Mouse (Mus musculus) liver, adult 2 months (tissue): ENCODE measurements around the gene Neu1. TPM values are rescaled to one million over a fixed set of nuclear protein-coding genes. Genes with fewer than 3 reads are reported as not detected.
"Not testable (repeated sequence)": the region's sequence is repeated elsewhere in the genome, so short reads cannot be mapped to it uniquely, and the experiment has no call there.

Experiments
- DNase-seq: peaks from one replicate; pipeline ENCODE4 v3.0.0-alpha.2; 2011; ENCODE audit warnings: low read depth, low spot score; ENCODE audit errors: extremely low read depth
- H3K27ac ChIP-seq: fragments of 200-500 bp; replicated peaks from 2 replicates; pipeline ENCODE4 v1.5.1; 2012; ENCODE audit warnings: low read depth, mild to moderate bottlenecking, control low read depth, inconsistent platforms, low read length; ENCODE audit not compliant: insufficient read depth
- H3K27me3 ChIP-seq: fragments of 200-500 bp; 2 replicates; pipeline ENCODE4 v1.6.1; 2012; ENCODE audit warnings: mild to moderate bottlenecking, moderate library complexity, low read length, inconsistent platforms; ENCODE audit not compliant: control insufficient read depth, insufficient read depth
- H3K36me3 ChIP-seq: fragments of 200-500 bp; 2 replicates; pipeline ENCODE4 v1.6.1; 2012; ENCODE audit warnings: low read length, inconsistent platforms; ENCODE audit not compliant: control insufficient read depth, insufficient read depth
- H3K4me1 ChIP-seq: fragments of 200-500 bp; 2 replicates; pipeline ENCODE4 v1.6.1; 2011; ENCODE audit warnings: low read length; ENCODE audit not compliant: control insufficient read depth, insufficient read depth
- H3K4me3 ChIP-seq: fragments of 200-500 bp; 2 replicates; pipeline ENCODE4 v1.5.1; 2011; ENCODE audit warnings: low read depth, mild to moderate bottlenecking, control low read depth, low read length, moderate library complexity; ENCODE audit not compliant: insufficient read depth
- H3K79me2 ChIP-seq: fragments of 200-500 bp; 2 replicates; pipeline ENCODE4 v1.6.1; 2012; ENCODE audit warnings: inconsistent platforms, mild to moderate bottlenecking, low read length, moderate library complexity; ENCODE audit not compliant: control insufficient read depth, insufficient read depth
- H3K9ac ChIP-seq: fragments of 200-500 bp; 2 replicates; pipeline ENCODE4 v1.6.1; 2012; ENCODE audit warnings: low read depth, mild to moderate bottlenecking, control low read depth, inconsistent platforms, low read length
- CTCF ChIP-seq: fragments of 200-500 bp; IDR thresholded peaks from 2 replicates; pipeline ENCODE4 v1.5.1; 2011; ENCODE audit warnings: low read depth, low read length, control low read depth
- POLR2A ChIP-seq: fragments of 200-500 bp; IDR thresholded peaks from 2 replicates; pipeline ENCODE4 v1.6.1; 2011; ENCODE audit warnings: low read length, control low read depth; ENCODE audit not compliant: insufficient read depth; ENCODE audit errors: extremely low read depth
- WGBS: fragments of 180-500 bp; shearing (Covaris S2); methylation state at CpG from one replicate; pipeline ENCODE4 v1.1.7; 2018; 5-methylcytosine and 5-hydroxymethylcytosine counted together
- polyA plus RNA-seq: library from polyadenylated mRNA; depleted of rRNA; stranded (reverse); fragments of >200 nt; gene quantifications from 2 replicates; pipeline ENCODE4 v1.2.3, GENCODE M21; 2012
- total RNA-seq: library from RNA; depleted of rRNA; stranded (reverse); fragments of >200 nt; gene quantifications from 2 replicates; pipeline ENCODE4 v1.2.3, GENCODE M21; 2014

The Neu1 gene
- total and polyA plus RNA-seq, 2 experiments, result 27.6 to 62.5 TPM

DNA sequence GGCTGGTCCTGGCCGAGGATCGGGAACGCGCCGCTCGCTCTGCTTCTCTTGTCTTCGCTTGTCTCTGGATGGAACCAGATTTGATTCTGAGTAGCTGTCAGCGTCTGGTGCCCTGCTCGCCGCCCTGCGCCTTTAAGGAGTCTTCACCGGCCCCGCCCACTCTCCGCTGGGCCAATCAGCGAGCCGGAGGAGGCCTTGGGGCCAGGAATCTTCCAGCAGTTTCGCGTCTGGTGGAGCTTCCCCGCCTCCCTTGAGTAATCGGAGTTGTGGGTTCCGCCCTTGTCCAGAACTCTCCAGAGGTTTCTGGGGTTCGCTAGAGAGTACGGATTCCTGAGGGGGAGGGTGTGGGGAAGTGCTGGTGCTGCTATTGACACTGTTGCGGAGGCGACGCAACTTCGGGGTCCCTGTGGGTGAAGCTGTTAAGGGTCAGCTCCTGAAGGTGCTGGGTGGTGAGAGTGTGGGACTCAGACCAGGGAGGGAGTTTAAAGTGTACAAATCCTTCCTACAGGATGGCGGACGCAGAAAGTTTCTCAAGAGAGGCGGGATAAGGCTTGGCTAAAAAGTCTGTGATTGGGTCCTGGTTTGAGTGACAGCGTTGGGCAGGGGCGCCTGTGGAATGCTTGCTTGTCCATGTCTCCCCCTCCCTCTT, 28.2 kb downstream of the Neu1 start, which contains the start of gene Hspa1b:
Gene Hspa1b (minus strand): TSS at position 109 of the 649 bp plus-strand sequence.
- H3K36me3 ChIP-seq, H3K4me1 ChIP-seq, H3K27me3 ChIP-seq, H3K79me2 ChIP-seq: not testable (repeated sequence)
- DNase-seq, result peak; percentile 68
- WGBS, result under 1% methylated on average over 32 of the region's 32 CpGs
- H3K9ac ChIP-seq, result peak within 1 kb of the TSS; percentile 74
- H3K27ac ChIP-seq, result peak within 1 kb of the TSS; percentile 81
- peak within 1 kb of the TSS; percentile 54 for H3K4me3 ChIP-seq
- TF ChIP-seq POLR2A, result peak; percentile 53; the same call in 1 of the 2 replicates

DNA sequence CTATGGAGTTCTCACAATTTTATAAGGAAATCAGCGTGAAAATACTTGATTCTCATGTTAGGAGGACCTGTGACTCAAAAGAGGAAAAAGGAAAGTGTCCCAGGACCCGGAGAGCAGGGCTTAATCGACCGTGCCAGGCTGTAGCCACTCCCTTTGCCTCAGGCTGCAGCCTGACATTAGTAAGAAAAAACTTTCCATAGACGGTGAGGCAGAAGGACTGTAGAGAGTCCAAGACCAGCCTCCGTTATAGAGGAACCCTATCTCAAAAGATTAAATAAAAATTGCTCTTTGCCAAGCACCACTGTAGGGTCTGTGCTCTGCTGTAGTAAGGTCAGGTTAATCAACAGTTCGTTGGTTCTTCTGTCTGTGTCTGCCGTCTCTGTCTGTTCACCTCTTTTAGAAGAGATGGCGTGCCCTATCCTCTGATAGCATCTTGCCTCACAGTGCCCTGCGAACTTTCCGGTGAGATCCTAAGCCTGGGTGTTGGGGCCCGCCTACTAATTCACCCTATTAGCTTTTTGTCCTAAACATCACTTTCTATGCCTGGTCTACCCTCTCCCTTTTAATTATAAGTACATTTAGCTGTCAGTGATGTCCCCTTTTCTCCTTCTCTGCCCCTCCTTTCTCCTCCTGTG, 28.9 kb downstream of the Neu1 start:
- 14% methylated on average over 12 of the region's 12 CpGs for WGBS
- no peaks in the 10 kb centered on the region for H3K27me3 ChIP-seq
- H3K27ac ChIP-seq, result peak overlapping the region; percentile 81
- peak overlapping the region; percentile 4; the same call in 1 of the 2 replicates for H3K4me3 ChIP-seq
- H3K4me1 ChIP-seq, result peaks cover 7% of the 10 kb centered on the region
- no peaks in the 10 kb centered on the region for H3K79me2 ChIP-seq
- no peaks in the 10 kb centered on the region for H3K36me3 ChIP-seq
- TF ChIP-seq POLR2A, result no peak
- TF ChIP-seq CTCF, result no peak
- peak overlapping the region; percentile 74 for H3K9ac ChIP-seq
- DNase-seq, result peak; percentile 64

DNA sequence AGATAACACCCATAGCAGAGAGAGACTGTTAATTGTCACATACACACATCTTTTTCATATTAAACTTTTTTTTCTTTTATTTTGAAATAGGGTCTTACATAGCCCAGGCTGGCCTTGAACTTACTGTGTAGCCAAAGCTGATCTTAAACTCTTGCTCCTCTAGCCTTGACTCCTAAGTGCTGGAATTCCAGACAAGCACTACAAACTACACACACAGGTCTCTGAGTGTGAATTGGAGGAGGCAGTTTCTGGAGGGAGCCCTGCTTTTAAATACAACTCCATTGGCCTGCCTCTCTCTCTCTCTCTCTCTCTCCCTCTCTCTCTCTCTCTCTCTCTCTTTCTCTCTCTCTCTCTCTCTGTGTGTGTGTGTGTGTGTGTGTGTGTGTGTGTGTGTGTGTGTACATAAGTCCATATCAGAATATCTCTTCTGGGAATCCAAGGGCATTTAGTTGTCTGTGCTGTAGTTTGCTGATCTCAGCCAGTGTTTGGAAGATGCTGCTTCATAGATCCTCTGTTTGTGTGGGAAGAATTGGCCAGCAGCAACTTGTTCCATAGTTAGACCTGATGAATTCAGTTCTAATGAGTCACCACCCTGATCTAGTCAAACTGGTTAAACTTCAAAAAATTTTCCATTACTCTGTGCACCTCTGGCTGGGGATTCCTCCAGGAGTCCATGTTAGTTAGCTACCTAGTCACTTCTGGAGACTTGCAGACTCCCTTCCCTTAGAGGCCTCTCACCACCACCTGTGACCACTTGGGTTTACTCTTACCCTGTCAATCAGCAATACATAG, 29.8 kb downstream of the Neu1 start:
- Histone ChIP-seq H3K4me3 (no peak overlapping the region), H3K36me3 (no peaks in the 10 kb centered on the region), H3K9ac (no peak overlapping the region), H3K27ac (no peak overlapping the region), H3K79me2 (no peaks in the 10 kb centered on the region), H3K27me3 (no peaks in the 10 kb centered on the region), H3K4me1 (peaks cover 5% of the 10 kb centered on the region)
- DNase-seq, result no peak
- no peak for TF ChIP-seq CTCF
- no peak for TF ChIP-seq POLR2A

DNA sequence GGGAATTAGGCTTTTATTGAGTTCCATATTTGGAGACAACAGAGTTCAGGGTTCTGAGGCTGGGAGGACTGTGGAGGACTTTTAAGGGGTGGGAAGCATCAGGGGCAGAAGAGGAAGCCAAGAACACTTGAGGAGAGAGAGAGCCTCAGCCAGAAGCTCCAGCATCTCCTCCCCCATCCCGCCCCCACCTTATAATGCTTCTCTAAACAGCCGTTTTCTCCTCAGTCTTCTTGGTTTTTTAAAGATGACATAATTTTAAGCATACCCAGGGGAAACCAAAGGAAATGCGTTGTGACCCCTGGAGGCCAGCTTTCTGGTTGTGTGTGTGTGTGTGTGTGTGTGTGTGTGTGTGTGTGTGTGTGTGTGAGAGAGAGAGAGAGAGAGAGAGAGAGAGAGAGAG, 31.1 kb downstream of the Neu1 start:
- no peak overlapping the region for H3K4me3 ChIP-seq
- peaks cover 5% of the 10 kb centered on the region for H3K4me1 ChIP-seq
- no peak for DNase-seq
- H3K36me3 ChIP-seq, result no peaks in the 10 kb centered on the region
- H3K27me3 ChIP-seq, result no peaks in the 10 kb centered on the region
- H3K9ac ChIP-seq, result no peak overlapping the region
- no peak overlapping the region for H3K27ac ChIP-seq
- no peaks in the 10 kb centered on the region for H3K79me2 ChIP-seq
- WGBS, result 65% methylated on average over 3 of the region's 3 CpGs
- TF ChIP-seq POLR2A (no peak), CTCF (no peak)

DNA sequence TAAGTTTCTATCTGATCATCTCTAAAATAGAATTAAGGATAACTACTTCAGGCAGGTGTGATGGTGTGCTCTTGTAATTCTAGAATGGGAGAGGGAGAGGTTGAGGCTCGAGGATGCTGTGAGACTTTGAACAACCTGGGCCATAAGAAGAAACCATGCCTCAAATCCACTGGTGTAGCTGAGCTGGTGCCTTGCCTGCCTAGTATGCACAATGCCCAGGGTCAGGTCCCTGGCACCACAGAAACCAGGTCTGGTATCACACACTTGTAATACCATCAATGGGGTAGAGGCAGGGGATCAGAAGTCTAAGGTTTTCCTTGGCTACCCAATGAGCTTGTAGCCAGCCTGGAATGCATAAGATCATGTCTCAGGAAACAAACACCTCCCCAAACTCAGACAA, 31.8 kb downstream of the Neu1 start:
- Histone ChIP-seq H3K9ac (no peak overlapping the region), H3K79me2 (no peaks in the 10 kb centered on the region), H3K4me3 (no peak overlapping the region), H3K36me3 (no peaks in the 10 kb centered on the region), H3K27me3 (no peaks in the 10 kb centered on the region), H3K4me1 (peaks cover 5% of the 10 kb centered on the region), H3K27ac (no peak overlapping the region)
- DNase-seq, result no peak
- no peak for TF ChIP-seq CTCF
- TF ChIP-seq POLR2A, result no peak
- WGBS, result 93% methylated on average over 1 of the region's 1 CpGs

DNA sequence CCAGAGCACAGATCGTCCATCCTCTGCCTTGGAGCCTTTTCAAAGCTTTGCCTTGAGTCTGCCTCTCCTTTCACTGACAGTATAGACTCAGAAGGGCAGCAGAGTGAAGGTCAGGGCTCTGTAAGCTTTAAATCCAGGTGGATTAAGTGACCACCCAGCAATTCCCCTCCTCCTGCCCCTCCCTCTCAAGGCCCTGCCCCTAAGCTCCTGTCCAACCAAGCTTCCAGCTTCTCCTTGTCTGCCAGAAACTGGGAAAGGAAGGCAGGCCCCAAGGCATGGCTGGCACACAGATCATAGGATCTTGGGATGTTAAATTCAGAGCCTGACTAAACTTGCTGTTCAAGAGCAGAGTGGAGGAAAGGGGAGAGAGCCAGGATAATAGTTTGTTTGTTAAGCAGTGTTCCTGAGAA, 33.6 kb downstream of the Neu1 start:
- no peak for TF ChIP-seq POLR2A
- TF ChIP-seq CTCF, result no peak
- Histone ChIP-seq H3K27ac (peak overlapping the region; percentile 0; the same call in 1 of the 2 replicates), H3K4me1 (peaks cover 5% of the 10 kb centered on the region), H3K79me2 (no peaks in the 10 kb centered on the region), H3K36me3 (no peaks in the 10 kb centered on the region), H3K9ac (no peak overlapping the region), H3K4me3 (no peak overlapping the region), H3K27me3 (no peaks in the 10 kb centered on the region)
- DNase-seq, result no peak
- 44% methylated on average over 1 of the region's 1 CpGs for whole genome bisulfite sequencing
